Mouse (Mus musculus) heart, embryonic 12.5 days (tissue): ENCODE measurements around the gene Hlf. TPM values are rescaled to one million over a fixed set of nuclear protein-coding genes. Genes with fewer than 3 reads are reported as not detected.

Experiments used
- ATAC-seq: fragments of 200-750 bp; cut with Nextera tagmentation; 2 replicates; pipeline ENCODE4 v1.8.0; 2017; ENCODE audit warnings: moderate TSS enrichment, moderate library complexity; ENCODE audit not compliant: insufficient number of reproducible peaks, low FRiP score
- H3K27ac ChIP-seq: fragments of 300-500 bp; sonication (generic); 2 replicates; pipeline ENCODE4 v1.5.1; 2016; ENCODE audit warnings: mild to moderate bottlenecking, moderate library complexity; ENCODE audit not compliant: poor library complexity, severe bottlenecking
- H3K27me3 ChIP-seq: fragments of 300-500 bp; sonication (generic); replicated peaks from 2 replicates; pipeline ENCODE4 v1.6.1; 2016; ENCODE audit warnings: mild to moderate bottlenecking, moderate library complexity
- H3K36me3 ChIP-seq: fragments of 300-500 bp; sonication (generic); 2 replicates; pipeline ENCODE4 v1.6.1; 2016; ENCODE audit warnings: mild to moderate bottlenecking, moderate library complexity
- H3K4me1 ChIP-seq: fragments of 300-500 bp; sonication (generic); replicated peaks from 2 replicates; pipeline ENCODE4 v1.6.1; 2016; ENCODE audit warnings: mild to moderate bottlenecking
- H3K4me2 ChIP-seq: fragments of 300-500 bp; sonication (generic); 2 replicates; pipeline ENCODE4 v1.6.1; 2016; ENCODE audit warnings: mild to moderate bottlenecking, moderate library complexity
- H3K4me3 ChIP-seq: fragments of 300-500 bp; sonication (generic); 2 replicates; pipeline ENCODE4 v1.5.1; 2016; ENCODE audit warnings: mild to moderate bottlenecking
- H3K9ac ChIP-seq: fragments of 300-500 bp; sonication (generic); 2 replicates; pipeline ENCODE4 v1.6.1; 2016; ENCODE audit warnings: mild to moderate bottlenecking, moderate library complexity
- H3K9me3 ChIP-seq: fragments of 300-500 bp; sonication (generic); replicated peaks from 2 replicates; pipeline ENCODE4 v1.6.1; 2016; ENCODE audit warnings: mild to moderate bottlenecking, moderate library complexity
- WGBS: fragments of 180-500 bp; shearing (Covaris S2); methylation state at CpG from one replicate; pipeline ENCODE4 v1.1.7; 2016; 5-methylcytosine and 5-hydroxymethylcytosine counted together
- polyA plus RNA-seq: library from polyadenylated mRNA; unstranded; fragments of >200 nt; fragmentation: Nextera tagmentation; extraction: Ambion mirVana; gene quantifications from 2 replicates; pipeline ENCODE4 v1.2.1, GENCODE M21; 2016

Gene Hlf
- polyA plus RNA-seq, 1 experiment from 2014 or later = 2.7 TPM

- Histone ChIP-seq H3K4me2 (peak overlapping the region; percentile 48), H3K9ac (no peak overlapping the region), H3K36me3 (no peaks in the 10 kb centered on the region), H3K9me3 (no peaks in the 10 kb centered on the region), H3K4me1 (peaks cover 39% of the 10 kb centered on the region), H3K27ac (peak overlapping the region; percentile 26; the same call in 1 of the 2 replicates), H3K27me3 (no peaks in the 10 kb centered on the region), H3K4me3 (no peak overlapping the region)
- no peak for ATAC-seq
- WGBS = 40% methylated on average over 9 of the region's 9 CpGs
These were observed 34.0 kb downstream of the Hlf start for GRCm38 (mm10) chr11:90356495-90357304.

GRCm38 (mm10) chr11:90356036-90356435, 34.7 kb downstream of the Hlf start:
- no peaks in the 10 kb centered on the region for H3K36me3 ChIP-seq
- no peak overlapping the region for H3K9ac ChIP-seq
- no peaks in the 10 kb centered on the region for H3K27me3 ChIP-seq
- 16% methylated on average over 3 of the region's 3 CpGs for WGBS
- peak; percentile 49 for ATAC-seq
- H3K4me2 ChIP-seq = peak overlapping the region; percentile 48
- no peaks in the 10 kb centered on the region for H3K9me3 ChIP-seq
- no peak overlapping the region for H3K4me3 ChIP-seq
- peaks cover 39% of the 10 kb centered on the region for H3K4me1 ChIP-seq
- peak overlapping the region; percentile 26; the same call in 1 of the 2 replicates for H3K27ac ChIP-seq

- H3K4me3 ChIP-seq = no peak overlapping the region
- 46% methylated on average over 7 of the region's 7 CpGs for WGBS
- peaks cover 39% of the 10 kb centered on the region for H3K4me1 ChIP-seq
- 0 out of 2 replicates have a peak, but pooled peaks have one; percentile 22 for ATAC-seq
- no peak overlapping the region for H3K4me2 ChIP-seq
- no peaks in the 10 kb centered on the region for H3K9me3 ChIP-seq
- no peak overlapping the region for H3K9ac ChIP-seq
- H3K27me3 ChIP-seq = no peaks in the 10 kb centered on the region
- no peaks in the 10 kb centered on the region for H3K36me3 ChIP-seq
- H3K27ac ChIP-seq = 0 out of 2 replicates have a peak overlapping the region, but pooled peaks have one; percentile 26
These were observed 35.4 kb downstream of the Hlf start for GRCm38 (mm10) chr11:90355270-90355681.

- no peak overlapping the region for H3K4me2 ChIP-seq
- no peaks in the 10 kb centered on the region for H3K36me3 ChIP-seq
- WGBS = 85% methylated on average over 7 of the region's 7 CpGs
- H3K9ac ChIP-seq = no peak overlapping the region
- ATAC-seq = no peak
- peaks cover 35% of the 10 kb centered on the region for H3K4me1 ChIP-seq
- no peaks in the 10 kb centered on the region for H3K9me3 ChIP-seq
- H3K27me3 ChIP-seq = no peaks in the 10 kb centered on the region
- no peak overlapping the region for H3K4me3 ChIP-seq
- no peak overlapping the region for H3K27ac ChIP-seq
These were observed 38.0 kb downstream of the Hlf start for GRCm38 (mm10) chr11:90352696-90353095.

GRCm38 (mm10) chr11:90350153-90350512, 40.6 kb downstream of the Hlf start:
- H3K27me3 ChIP-seq = no peaks in the 10 kb centered on the region
- peaks cover 3% of the 10 kb centered on the region; the same call in 1 of the 2 replicates for H3K36me3 ChIP-seq
- 53% methylated on average over 4 of the region's 4 CpGs for WGBS
- H3K9ac ChIP-seq = no peak overlapping the region
- peaks cover 10% of the 10 kb centered on the region for H3K4me1 ChIP-seq
- ATAC-seq = no peak
- no peak overlapping the region for H3K27ac ChIP-seq
- no peaks in the 10 kb centered on the region for H3K9me3 ChIP-seq
- no peak overlapping the region for H3K4me3 ChIP-seq
- no peak overlapping the region for H3K4me2 ChIP-seq

- Histone ChIP-seq H3K27ac (no peak overlapping the region), H3K4me2 (no peak overlapping the region), H3K36me3 (peaks cover 3% of the 10 kb centered on the region; the same call in 1 of the 2 replicates), H3K27me3 (no peaks in the 10 kb centered on the region), H3K9ac (no peak overlapping the region), H3K4me1 (peaks cover 7% of the 10 kb centered on the region), H3K4me3 (no peak overlapping the region), H3K9me3 (no peaks in the 10 kb centered on the region)
- no peak for ATAC-seq
- WGBS = 84% methylated on average over 6 of the region's 6 CpGs
These were observed 41.1 kb downstream of the Hlf start for GRCm38 (mm10) chr11:90349486-90350152.

GRCm38 (mm10) chr11:90347667-90348459, 42.8 kb downstream of the Hlf start:
- peaks cover 7% of the 10 kb centered on the region for H3K4me1 ChIP-seq
- peaks cover 3% of the 10 kb centered on the region; the same call in 1 of the 2 replicates for H3K36me3 ChIP-seq
- no peak for ATAC-seq
- H3K9me3 ChIP-seq = no peaks in the 10 kb centered on the region
- no peaks in the 10 kb centered on the region for H3K27me3 ChIP-seq
- H3K9ac ChIP-seq = no peak overlapping the region
- H3K27ac ChIP-seq = no peak overlapping the region
- 68% methylated on average over 13 of the region's 13 CpGs for WGBS
- H3K4me2 ChIP-seq = no peak overlapping the region
- no peak overlapping the region for H3K4me3 ChIP-seq

- Histone ChIP-seq H3K4me2 (no peak overlapping the region), H3K4me1 (peaks cover 7% of the 10 kb centered on the region), H3K4me3 (no peak overlapping the region), H3K9ac (no peak overlapping the region), H3K27ac (no peak overlapping the region), H3K9me3 (no peaks in the 10 kb centered on the region), H3K36me3 (peaks cover 3% of the 10 kb centered on the region; the same call in 1 of the 2 replicates), H3K27me3 (no peaks in the 10 kb centered on the region)
- 88% methylated on average over 11 of the region's 11 CpGs for WGBS
- ATAC-seq = no peak
These were observed 44.9 kb downstream of the Hlf start for GRCm38 (mm10) chr11:90345746-90346145.

GRCm38 (mm10) chr11:90342858-90343257, 47.8 kb downstream of the Hlf start:
- Histone ChIP-seq H3K4me3 (no peak overlapping the region), H3K4me2 (no peak overlapping the region), H3K36me3 (peaks cover 3% of the 10 kb centered on the region; the same call in 1 of the 2 replicates), H3K27me3 (no peaks in the 10 kb centered on the region), H3K9ac (no peak overlapping the region), H3K27ac (no peak overlapping the region), H3K9me3 (no peaks in the 10 kb centered on the region), H3K4me1 (peaks cover 1% of the 10 kb centered on the region)
- WGBS = 85% methylated on average over 5 of the region's 5 CpGs
- ATAC-seq = no peak

- WGBS = 81% methylated on average over 5 of the region's 5 CpGs
- no peaks in the 10 kb centered on the region for H3K9me3 ChIP-seq
- H3K27ac ChIP-seq = no peak overlapping the region
- no peak overlapping the region for H3K4me2 ChIP-seq
- H3K4me1 ChIP-seq = no peaks in the 10 kb centered on the region
- no peak for ATAC-seq
- H3K9ac ChIP-seq = no peak overlapping the region
- H3K36me3 ChIP-seq = peaks cover 3% of the 10 kb centered on the region; the same call in 1 of the 2 replicates
- H3K4me3 ChIP-seq = no peak overlapping the region
- no peaks in the 10 kb centered on the region for H3K27me3 ChIP-seq
These were observed 48.4 kb downstream of the Hlf start for GRCm38 (mm10) chr11:90342267-90342666.

- no peak for ATAC-seq
- Histone ChIP-seq H3K27me3 (no peaks in the 10 kb centered on the region), H3K4me1 (no peaks in the 10 kb centered on the region), H3K9me3 (no peaks in the 10 kb centered on the region), H3K4me2 (no peak overlapping the region), H3K9ac (no peak overlapping the region), H3K36me3 (no peaks in the 10 kb centered on the region), H3K27ac (no peak overlapping the region), H3K4me3 (no peak overlapping the region)
- 92% methylated on average over 13 of the region's 13 CpGs for WGBS
These were observed 49.9 kb downstream of the Hlf start for GRCm38 (mm10) chr11:90340836-90341235.
